Mouse (Mus musculus): Measurements from ENCODE around the gene Cnga2. TPM values are rescaled to one million over a fixed set of nuclear protein-coding genes. Genes with fewer than 3 reads are reported as not detected.

The Cnga2 gene
- polyA plus RNA-seq, 1 experiment from 2014 or later: 0.06 TPM

DNA sequence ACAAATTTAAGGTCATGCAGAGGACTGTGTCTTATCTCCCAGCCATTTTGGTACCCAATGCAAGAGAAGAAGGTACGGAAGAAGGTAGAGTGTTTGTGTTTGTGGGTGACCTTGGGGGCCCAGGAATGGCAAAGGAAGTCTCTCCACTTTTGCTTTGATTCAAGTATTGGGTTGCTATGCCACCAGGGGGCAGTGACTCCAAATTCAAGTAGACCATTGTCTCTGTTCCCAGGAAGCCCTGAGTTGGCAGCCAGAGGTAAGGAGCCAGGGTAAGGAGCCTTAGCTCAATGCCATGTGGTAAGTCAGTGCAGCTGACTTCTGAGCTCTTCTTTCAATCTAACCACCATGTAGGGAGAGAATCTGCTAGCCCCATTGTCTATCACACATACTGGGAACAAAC is 7.9 kb upstream of the Cnga2 start:
- Histone ChIP-seq H3K27me3 (ENCODE audit: insufficient read depth, poor library complexity, severe bottlenecking) (no peaks in the 10 kb centered on the region; the same call in 1 of the 2 replicates), H3K27ac (no peak overlapping the region), H3K36me3 (no peaks in the 10 kb centered on the region), H3K9me3 (no peaks in the 10 kb centered on the region), H3K4me1 (no peaks in the 10 kb centered on the region), H3K4me3 (no peak overlapping the region)
- no peak for DNase-seq (ENCODE audit: low spot score)
- 93% methylated on average over 1 of the region's 1 CpGs for WGBS

DNA sequence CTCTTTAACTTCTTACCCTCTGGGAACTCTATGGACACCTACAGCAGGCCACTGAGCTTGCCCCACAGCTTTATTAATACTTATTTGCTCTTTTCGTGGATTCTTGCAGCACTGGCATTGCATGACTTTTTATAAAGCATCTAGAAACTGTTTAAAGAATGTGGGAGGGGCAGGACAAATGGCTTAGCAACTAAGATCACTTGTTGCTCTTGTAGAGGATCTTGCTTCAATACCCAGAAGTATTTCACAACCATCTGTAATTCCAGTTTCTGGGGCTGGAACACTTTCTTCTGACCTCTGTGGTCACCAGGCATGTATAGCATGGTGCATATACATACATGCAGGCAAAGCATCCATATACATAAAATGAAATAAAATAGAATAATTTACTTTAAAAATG is 4.3 kb downstream of the Cnga2 start:
- WGBS: 70% methylated on average over 1 of the region's 1 CpGs
- H3K27ac ChIP-seq: no peak overlapping the region
- DNase-seq (ENCODE audit: low spot score): no peak
- H3K9me3 ChIP-seq: no peaks in the 10 kb centered on the region
- no peaks in the 10 kb centered on the region for H3K4me1 ChIP-seq
- peaks cover 6% of the 10 kb centered on the region; the same call in 1 of the 2 replicates for H3K27me3 ChIP-seq (ENCODE audit: insufficient read depth, poor library complexity, severe bottlenecking)
- no peak overlapping the region for H3K4me3 ChIP-seq
- H3K36me3 ChIP-seq: no peaks in the 10 kb centered on the region

DNA sequence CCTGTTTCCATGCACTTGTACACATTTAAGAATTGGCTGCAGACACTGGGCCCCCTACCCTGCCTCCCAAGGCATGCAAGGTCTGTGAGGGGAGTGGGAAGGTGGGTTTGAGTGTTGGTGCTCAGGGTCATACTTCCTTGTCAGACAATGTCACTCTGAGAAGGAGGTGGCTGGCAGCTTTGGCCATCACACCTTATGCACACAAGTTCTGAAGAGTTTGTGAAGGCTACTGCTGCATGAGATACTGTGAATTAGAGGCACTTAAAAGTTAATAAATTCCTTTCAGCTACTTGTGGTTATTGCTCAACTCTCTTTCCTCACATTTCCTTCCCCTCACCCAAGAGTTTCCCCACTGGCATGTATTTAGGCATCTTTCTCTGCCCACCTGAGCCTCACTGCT is 18.3 kb downstream of the Cnga2 start:
- DNase-seq (ENCODE audit: low spot score): no peak
- H3K27ac ChIP-seq: no peak overlapping the region
- H3K27me3 ChIP-seq (ENCODE audit: insufficient read depth, poor library complexity, severe bottlenecking): no peaks in the 10 kb centered on the region
- H3K9me3 ChIP-seq: no peaks in the 10 kb centered on the region
- H3K36me3 ChIP-seq: no peaks in the 10 kb centered on the region
- H3K4me3 ChIP-seq: no peak overlapping the region
- H3K4me1 ChIP-seq: no peaks in the 10 kb centered on the region

DNA sequence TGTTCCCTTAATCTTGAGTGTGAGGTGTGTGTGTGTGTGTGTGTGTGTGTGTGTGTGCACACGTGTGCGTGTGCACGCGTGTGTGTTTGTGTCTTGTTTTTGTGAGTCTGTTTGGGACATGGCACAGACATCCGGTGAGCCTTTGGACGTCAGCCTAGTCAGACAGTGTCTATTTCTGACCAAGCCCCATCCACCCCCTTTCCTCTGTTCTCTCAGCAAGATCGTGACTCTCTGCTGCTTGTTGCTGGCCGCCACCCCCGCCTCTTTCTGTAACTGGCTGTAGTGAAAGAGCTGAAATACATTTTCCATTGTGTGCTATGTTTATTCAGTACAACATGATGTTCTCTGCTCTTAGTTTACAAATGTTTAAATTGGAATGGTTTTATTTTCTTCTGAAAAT is 20.6 kb downstream of the Cnga2 start:
- H3K4me1 ChIP-seq: no peaks in the 10 kb centered on the region
- no peaks in the 10 kb centered on the region for H3K27me3 ChIP-seq (ENCODE audit: insufficient read depth, poor library complexity, severe bottlenecking)
- H3K27ac ChIP-seq: no peak overlapping the region
- no peak for DNase-seq (ENCODE audit: low spot score)
- no peaks in the 10 kb centered on the region for H3K9me3 ChIP-seq
- no peaks in the 10 kb centered on the region for H3K36me3 ChIP-seq
- no peak overlapping the region for H3K4me3 ChIP-seq
- WGBS: 70% methylated on average over 9 of the region's 9 CpGs

DNA sequence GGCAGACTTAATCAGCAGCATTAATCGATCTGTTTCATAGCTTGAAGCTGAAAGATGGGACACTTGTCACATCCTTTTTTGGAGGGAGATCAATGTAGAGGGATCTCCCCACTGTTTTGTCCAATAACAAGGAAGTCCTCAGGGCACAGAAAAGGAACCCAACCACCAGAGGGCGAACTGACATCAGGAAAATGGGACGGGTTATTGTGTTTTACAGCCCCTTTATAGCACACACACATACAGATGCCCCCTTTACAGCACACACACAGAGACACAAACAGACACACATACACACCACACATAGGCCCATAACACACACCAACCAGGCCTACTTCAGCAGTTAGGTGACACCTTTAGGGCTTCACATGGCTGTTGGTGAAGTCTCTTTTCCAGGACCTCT is 21.2 kb downstream of the Cnga2 start:
- WGBS: 23% methylated on average over 3 of the region's 3 CpGs
- H3K9me3 ChIP-seq: no peaks in the 10 kb centered on the region
- no peaks in the 10 kb centered on the region for H3K36me3 ChIP-seq
- H3K4me3 ChIP-seq: no peak overlapping the region
- H3K27ac ChIP-seq: no peak overlapping the region
- no peaks in the 10 kb centered on the region for H3K4me1 ChIP-seq
- no peak for DNase-seq (ENCODE audit: low spot score)
- H3K27me3 ChIP-seq (ENCODE audit: insufficient read depth, poor library complexity, severe bottlenecking): no peaks in the 10 kb centered on the region

DNA sequence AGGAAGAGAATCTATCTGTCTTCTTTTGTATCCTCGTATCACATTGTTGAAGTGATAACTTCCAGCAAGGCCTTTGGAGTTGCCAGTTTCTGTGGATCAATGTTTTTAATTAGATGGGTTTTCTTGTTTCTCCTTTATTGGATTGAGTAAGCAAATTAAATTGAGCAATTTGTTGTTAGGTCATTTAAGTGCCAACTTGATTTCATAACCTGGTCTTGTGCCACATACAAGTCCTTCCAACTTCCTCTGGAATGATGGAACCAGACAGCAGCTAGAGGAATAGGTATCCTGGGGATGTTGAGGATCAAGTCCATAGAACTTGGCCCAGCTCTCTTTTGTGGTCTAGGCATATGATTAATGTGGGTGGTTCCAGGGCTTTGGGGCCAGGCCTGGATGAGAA is 30.6 kb downstream of the Cnga2 start:
- Histone ChIP-seq H3K36me3 (no peaks in the 10 kb centered on the region), H3K4me1 (no peaks in the 10 kb centered on the region), H3K27me3 (ENCODE audit: insufficient read depth, poor library complexity, severe bottlenecking) (no peaks in the 10 kb centered on the region), H3K27ac (no peak overlapping the region), H3K4me3 (no peak overlapping the region), H3K9me3 (no peaks in the 10 kb centered on the region)
- no peak for DNase-seq (ENCODE audit: low spot score)
- WGBS: 90% methylated on average over 1 of the region's 1 CpGs

DNA sequence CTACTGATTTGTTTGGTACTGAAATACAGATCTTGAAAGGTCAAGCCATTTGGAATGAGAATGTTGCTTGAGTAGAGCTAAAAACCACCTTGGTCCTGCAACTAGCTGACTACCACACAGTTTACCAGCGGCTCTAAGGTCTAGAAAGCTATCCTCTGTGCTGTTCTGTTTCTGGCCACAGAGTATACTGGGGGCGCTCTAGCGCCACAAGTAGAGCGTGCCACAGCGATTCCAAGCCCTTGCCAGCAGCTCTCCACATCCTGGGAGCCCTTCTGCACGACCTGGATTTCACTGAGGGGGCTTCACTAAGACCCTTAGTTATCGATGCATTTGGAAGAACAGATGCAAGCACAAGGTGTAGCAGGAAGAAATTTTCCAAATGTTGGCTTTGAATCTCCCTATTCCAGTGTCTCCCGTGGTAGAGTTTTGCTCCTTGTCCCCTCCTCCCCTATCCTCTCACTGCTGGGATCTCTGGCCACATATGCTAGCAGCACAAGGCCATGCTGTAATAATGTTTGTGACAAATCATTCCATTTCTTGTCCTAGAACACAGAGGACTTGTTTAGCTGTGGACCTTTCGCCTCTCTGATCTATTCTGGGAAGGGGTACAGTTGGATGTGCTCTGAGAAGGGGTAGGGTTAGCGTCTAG is 31.2 kb downstream of the Cnga2 start:
- H3K36me3 ChIP-seq: no peaks in the 10 kb centered on the region
- no peaks in the 10 kb centered on the region for H3K4me1 ChIP-seq
- 39% methylated on average over 10 of the region's 10 CpGs for WGBS

DNA sequence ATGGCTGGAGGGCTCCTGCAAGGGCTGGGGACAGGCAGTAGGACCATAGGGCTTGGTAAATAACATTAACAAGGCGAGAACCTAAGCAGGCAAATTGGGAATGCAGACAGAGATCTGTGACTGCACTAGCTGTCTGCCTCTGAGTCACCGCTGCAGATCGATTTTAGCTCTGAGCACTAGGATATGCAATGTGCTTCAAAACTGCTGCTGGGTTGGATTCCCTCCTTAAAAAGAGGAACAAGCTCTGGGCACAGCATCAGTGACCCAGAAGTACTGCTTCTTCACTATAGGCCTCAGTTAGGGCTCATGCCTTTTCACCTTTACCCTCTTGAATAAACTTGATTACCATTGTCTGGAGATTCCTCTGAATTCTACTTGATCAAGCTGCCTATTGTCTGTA is 31.9 kb downstream of the Cnga2 start:
- 73% methylated on average over 3 of the region's 3 CpGs for WGBS
- DNase-seq (ENCODE audit: low spot score): no peak
- H3K27me3 ChIP-seq (ENCODE audit: insufficient read depth, poor library complexity, severe bottlenecking): no peaks in the 10 kb centered on the region
- no peaks in the 10 kb centered on the region for H3K4me1 ChIP-seq
- no peaks in the 10 kb centered on the region for H3K36me3 ChIP-seq
- no peaks in the 10 kb centered on the region for H3K9me3 ChIP-seq
- no peak overlapping the region for H3K27ac ChIP-seq
- no peak overlapping the region for H3K4me3 ChIP-seq

More for the DNA sequence above, 31.2 kb downstream of the Cnga2 start:
- Histone ChIP-seq H3K9me3 (no peaks in the 10 kb centered on the region), H3K27ac (no peak overlapping the region), H3K27me3 (ENCODE audit: insufficient read depth, poor library complexity, severe bottlenecking) (no peaks in the 10 kb centered on the region), H3K4me3 (no peak overlapping the region)
- DNase-seq (ENCODE audit: low spot score): no peak

DNA sequence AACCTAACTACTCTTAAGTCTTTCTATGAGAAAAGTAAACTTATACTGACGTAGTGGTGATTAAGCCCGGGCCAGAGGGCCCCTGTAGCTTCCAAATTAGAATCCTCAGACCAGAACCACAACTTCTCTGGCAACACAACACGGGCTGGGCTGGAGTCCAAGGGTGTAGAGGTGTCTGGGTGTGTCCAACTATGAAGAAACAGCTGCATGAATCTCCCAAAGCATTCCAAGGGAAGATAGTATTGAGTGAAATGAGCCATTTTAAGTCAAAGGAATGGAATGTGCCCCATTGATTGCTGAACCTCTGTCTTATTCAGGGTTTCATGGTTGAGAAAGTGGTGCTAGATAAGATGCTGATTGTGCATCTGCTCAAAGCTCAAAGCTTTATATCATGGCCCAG is 52.4 kb downstream of the Cnga2 start:
- DNase-seq (ENCODE audit: low spot score): no peak
- 63% methylated on average over 3 of the region's 3 CpGs for WGBS
- Histone ChIP-seq H3K27ac (no peak overlapping the region), H3K4me1 (no peaks in the 10 kb centered on the region), H3K9me3 (no peaks in the 10 kb centered on the region), H3K36me3 (no peaks in the 10 kb centered on the region), H3K27me3 (ENCODE audit: insufficient read depth, poor library complexity, severe bottlenecking) (no peaks in the 10 kb centered on the region), H3K4me3 (no peak overlapping the region)

DNA sequence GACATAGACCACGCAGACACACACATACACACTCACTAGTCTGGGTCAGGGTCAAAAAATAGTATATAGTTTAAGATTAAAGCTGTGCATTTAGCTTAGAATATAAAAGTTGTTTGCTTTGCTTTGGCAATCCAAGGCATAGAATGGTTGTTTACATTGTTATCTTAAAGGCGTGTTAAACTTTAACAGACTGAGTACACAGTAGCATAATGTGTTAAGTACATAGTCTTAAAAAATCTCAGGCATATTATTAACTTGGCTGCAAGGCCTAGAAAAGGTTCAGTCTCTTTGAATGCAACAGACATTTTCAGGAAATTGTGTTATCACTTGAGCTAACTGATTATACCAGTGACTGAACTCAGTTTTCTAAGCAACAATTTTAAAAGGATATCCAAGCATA is 56.3 kb downstream of the Cnga2 start:
- WGBS: 80% methylated on average over 2 of the region's 2 CpGs
- no peak for DNase-seq (ENCODE audit: low spot score)

More for the DNA sequence above, 56.3 kb downstream of the Cnga2 start:
- Histone ChIP-seq H3K4me1 (no peaks in the 10 kb centered on the region), H3K27me3 (ENCODE audit: insufficient read depth, poor library complexity, severe bottlenecking) (no peaks in the 10 kb centered on the region), H3K9me3 (no peaks in the 10 kb centered on the region), H3K27ac (no peak overlapping the region), H3K36me3 (no peaks in the 10 kb centered on the region), H3K4me3 (no peak overlapping the region)

Other genes starting within 250 kb of the Cnga2 start
- gene Vma21, start 175.9 kb upstream of the Cnga2 start, polyA plus RNA-seq (2016; fragmentation: Nextera tagmentation; extraction: Ambion mirVana): 40.0 and 46.8 TPM in 2 replicates
- 0.13 TPM in 1 of 2 replicates, not detected in the other for gene Gm1141, start 70.8 kb upstream of the Cnga2 start, polyA plus RNA-seq (2016; fragmentation: Nextera tagmentation; extraction: Ambion mirVana)
- 4.8 and 4.9 TPM in 2 replicates for gene Prrg3, start 29.2 kb upstream of the Cnga2 start, polyA plus RNA-seq (2016; fragmentation: Nextera tagmentation; extraction: Ambion mirVana)
- 0.20 TPM in 1 of 2 replicates, not detected in the other for gene Fate1, start 18.9 kb upstream of the Cnga2 start, polyA plus RNA-seq (2016; fragmentation: Nextera tagmentation; extraction: Ambion mirVana)
- not detected in 2 replicates for gene Magea4, start 230.2 kb downstream of the Cnga2 start, polyA plus RNA-seq (2016; fragmentation: Nextera tagmentation; extraction: Ambion mirVana)